Comparison of ENCODE assay signal across 20 mouse cellular contexts in the genomic region with DNA sequence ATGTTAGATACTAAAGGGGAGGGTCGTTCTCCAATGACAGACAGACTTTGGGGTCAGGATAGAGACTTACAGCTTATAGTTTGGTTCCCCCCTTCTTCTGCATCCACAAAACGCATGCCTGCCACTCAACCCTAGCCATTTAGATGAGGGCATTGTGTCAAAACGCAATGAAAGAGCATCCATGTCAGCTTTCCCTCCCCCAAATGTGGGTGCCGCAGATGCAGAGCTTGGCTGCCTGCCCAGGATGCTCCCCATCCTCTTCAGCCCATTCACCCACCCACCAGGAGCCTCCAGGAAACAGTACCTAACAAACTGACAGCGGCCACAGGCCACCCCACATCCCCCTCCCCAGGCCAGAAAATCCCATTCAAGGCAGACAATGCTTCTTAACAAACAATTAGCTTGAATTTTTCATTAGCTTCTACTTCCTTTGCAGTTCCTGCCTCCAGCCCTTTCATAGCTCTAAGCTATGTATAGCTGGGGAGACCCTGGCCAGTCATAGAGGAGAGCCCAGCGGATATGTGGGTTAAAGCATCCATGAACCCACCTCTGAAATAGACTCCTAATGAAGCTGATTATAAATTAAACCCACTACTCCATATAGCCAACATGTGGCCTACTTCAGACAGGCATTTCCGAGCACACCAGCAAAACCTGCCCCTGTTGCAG. TPM values are rescaled to one million over a fixed set of nuclear protein-coding genes. Genes with fewer than 3 reads are reported as not detected.
DNase-seq lines count a peak whose midpoint lies in the region; TF ChIP-seq lines count a peak whose summit lies in the region.
"Had no signal": no experiment of that assay in that cellular context is flagged by ENCODE, and none has a peak within 500 bp of the region (broad histone marks: within the 10 kb centered on the region; RNA-seq: fewer than 3 reads in every experiment).

No protein-coding gene starts in this region.

- no peaks in the 10 kb centered on the region for H3K27me3 ChIP-seq in kidney, adult 2 months (replicated peaks; ENCODE audit: control insufficient read depth, insufficient read depth, low read length)
- H3K27me3 ChIP-seq: stomach, embryonic 15.5 days had no signal

- intact Hi-C loops in heart, postnatal 10 days (cut with DNase I) = no loop called here

- no peaks in the 10 kb centered on the region for H3K36me3 ChIP-seq in kidney, adult 2 months (ENCODE audit: control insufficient read depth, insufficient read depth, low read length)
- H3K36me3 ChIP-seq: stomach, embryonic 15.5 days had no signal

- H3K27ac ChIP-seq in kidney, adult 2 months (ENCODE audit: insufficient read depth, low read depth, low read length) = no peak overlapping the region
- H3K27ac ChIP-seq: stomach, embryonic 15.5 days had no signal

- no peak overlapping the region for H3K4me3 ChIP-seq in kidney, adult 2 months (ENCODE audit: insufficient read depth, low read depth, low read length)
- H3K4me3 ChIP-seq: megakaryocyte, embryonic 14.5 days; stomach, embryonic 15.5 days had no signal

- TF ChIP-seq CTCF in kidney, adult 2 months (conservative IDR thresholded peaks at IDR 0.05; ENCODE audit: insufficient read depth, insufficient read length, low read depth, low read length) = no peak

- TF ChIP-seq POLR2A in kidney, adult 2 months (IDR thresholded peaks at IDR 0.05; ENCODE audit: low read depth, low read length) = no peak

- WGBS in kidney, adult 2 months = 67% methylated on average over 7 of the region's 7 CpGs

- peak; percentile 34 for DNase-seq in heart, adult 11 months
- DNase-seq in heart, postnatal 10 days = no peak
- peak; percentile 40 for DNase-seq in right cerebral cortex, postnatal 14 days
- no peak for DNase-seq in right cerebral cortex, adult 18-20 months
- peak; percentile 40 for DNase-seq in layer of hippocampus, adult 9-11 months
- DNase-seq in retina, postnatal 1 day = peak; percentile 91
- no peak for DNase-seq in kidney, adult 2 months
- DNase-seq in cerebellum, adult 9-11 months = no peak
- DNase-seq: cerebellum, adult 8-10 months; heart, postnatal 36 days; kidney, adult 8-10 months; thymus, postnatal 25 days had no signal

- no peaks in the 10 kb centered on the region for H3K4me1 ChIP-seq in kidney, adult 2 months (ENCODE audit: control insufficient read depth, insufficient read depth, low read length)
- H3K4me1 ChIP-seq: megakaryocyte, embryonic 14.5 days; stomach, embryonic 15.5 days had no signal

RNA-seq across cellular contexts. Expression of gene Kcna10, which starts 31.9 kb away (rescaled TPM):
- total RNA-seq in heart, postnatal 10 days (2021) = not detected
- not detected in 2 replicates for polyA plus RNA-seq in kidney, adult 2 months (2012; rRNA removed)
- total RNA-seq: adrenal gland, adult 18-20 months; heart, adult 8-10 months; heart, postnatal 36 days; layer of hippocampus, adult 18-20 months; left cerebral cortex, postnatal 25 days had no signal
- polyA plus RNA-seq: liver, embryonic 11.5 days; lung, embryonic 16.5 days; stomach, embryonic 15.5 days had no signal

RNA-seq across cellular contexts. Expression of gene Kcna2, which starts 50.1 kb away (rescaled TPM):
- total RNA-seq in heart, postnatal 10 days (2021) = under 1 TPM; 0.65 to 0.67 TPM
- polyA plus RNA-seq in kidney, adult 2 months (2012; rRNA removed) = 0.23 and 0.34 TPM in 2 replicates

Comparison
In these comparisons a context has a peak if more than half of its experiments do, and no peak if none do; other contexts are left out.
1. DNase-seq: peak in heart, adult 11 months (single experiment), right cerebral cortex, postnatal 14 days (single experiment), layer of hippocampus, adult 9-11 months (single experiment) and retina, postnatal 1 day (single experiment); none in heart, postnatal 10 days (0 of 2), right cerebral cortex, adult 18-20 months (single experiment), kidney, adult 2 months (single experiment) and cerebellum, adult 9-11 months (single experiment).